Mouse (Mus musculus) embryonic facial prominence, embryonic 11.5 days (tissue): ENCODE measurements at regions not wholly inside any gene's neighbourhood (a gene's known extent, or its start where the extent isn't known, plus 50 kb on each side); places are given as distances from the start of the nearest gene placed in this dataset.
A peak's percentile ranks its signal among the peaks of the same experiment; 100 is the strongest.

Source experiments
- ATAC-seq: fragments of 200-750 bp; cut with Nextera tagmentation; replicated peaks from 2 replicates; pipeline ENCODE4 v1.8.0; 2017; ENCODE audit warnings: low read depth; ENCODE audit not compliant: insufficient number of reproducible peaks, low FRiP score, low TSS enrichment
- DNase-seq: peaks from one replicate; pipeline ENCODE4 v3.0.0-alpha.2; 2015; ENCODE audit warnings: low spot score
- H3K27ac ChIP-seq: fragments of 300-500 bp; sonication (generic); replicated peaks from 2 replicates; pipeline ENCODE4 v1.5.1; 2014; ENCODE audit warnings: mild to moderate bottlenecking, low read depth, low read length, control low read depth
- H3K27me3 ChIP-seq: fragments of 300-500 bp; sonication (generic); 2 replicates; pipeline ENCODE4 v1.6.1; 2014; ENCODE audit warnings: mild to moderate bottlenecking, low read length, moderate library complexity, mixed read lengths; ENCODE audit not compliant: control insufficient read depth, insufficient read depth
- H3K36me3 ChIP-seq: fragments of 300-500 bp; sonication (generic); replicated peaks from 2 replicates; pipeline ENCODE4 v1.6.1; 2014; ENCODE audit warnings: low read depth, mild to moderate bottlenecking, low read length, moderate library complexity, mixed read lengths; ENCODE audit not compliant: control insufficient read depth, insufficient read depth
- H3K4me1 ChIP-seq: fragments of 300-500 bp; sonication (generic); 2 replicates; pipeline ENCODE4 v1.6.1; 2014; ENCODE audit warnings: low read length, mixed read lengths; ENCODE audit not compliant: control insufficient read depth, insufficient read depth
- H3K4me2 ChIP-seq: fragments of 300-500 bp; sonication (generic); 2 replicates; pipeline ENCODE4 v1.6.1; 2014; ENCODE audit warnings: low read depth, mild to moderate bottlenecking, control low read depth, low read length, moderate library complexity
- H3K4me3 ChIP-seq: fragments of 300-500 bp; sonication (generic); 2 replicates; pipeline ENCODE4 v1.5.1; 2014; ENCODE audit warnings: low read depth, low read length, control low read depth
- H3K9ac ChIP-seq: fragments of 300-500 bp; sonication (generic); replicated peaks from 2 replicates; pipeline ENCODE4 v1.6.1; 2014; ENCODE audit warnings: mild to moderate bottlenecking, control low read depth, low read length
- H3K9me3 ChIP-seq: fragments of 300-500 bp; sonication (generic); replicated peaks from 2 replicates; pipeline ENCODE4 v1.6.1; 2016; ENCODE audit warnings: mild to moderate bottlenecking, low read length, inconsistent platforms, mixed read lengths; ENCODE audit not compliant: control insufficient read depth
- WGBS: fragments of 180-500 bp; shearing (Covaris S2); extraction: QIAGEN DNeasy Blood & Tissue Kit; methylation state at CpG from one replicate; pipeline ENCODE4 v1.1.7; 2014; 5-methylcytosine and 5-hydroxymethylcytosine counted together

- no peak overlapping the region for H3K27ac ChIP-seq
- H3K27me3 ChIP-seq = no peaks in the 10 kb centered on the region
- ATAC-seq (no peak), DNase-seq (peak; percentile 35)
- H3K4me3 ChIP-seq = no peak overlapping the region
- no peaks in the 10 kb centered on the region for H3K9me3 ChIP-seq
- H3K4me1 ChIP-seq = no peaks in the 10 kb centered on the region
- H3K4me2 ChIP-seq = 0 out of 2 replicates have a peak overlapping the region, but pooled peaks have one; percentile 24
- WGBS = 53% methylated on average over 13 of the region's 13 CpGs
- no peaks in the 10 kb centered on the region for H3K36me3 ChIP-seq
- H3K9ac ChIP-seq = no peak overlapping the region
Observed at GRCm38 (mm10) chr13:100892647-100893071, 59.4 kb upstream of the Slc30a5 start.

DNA sequence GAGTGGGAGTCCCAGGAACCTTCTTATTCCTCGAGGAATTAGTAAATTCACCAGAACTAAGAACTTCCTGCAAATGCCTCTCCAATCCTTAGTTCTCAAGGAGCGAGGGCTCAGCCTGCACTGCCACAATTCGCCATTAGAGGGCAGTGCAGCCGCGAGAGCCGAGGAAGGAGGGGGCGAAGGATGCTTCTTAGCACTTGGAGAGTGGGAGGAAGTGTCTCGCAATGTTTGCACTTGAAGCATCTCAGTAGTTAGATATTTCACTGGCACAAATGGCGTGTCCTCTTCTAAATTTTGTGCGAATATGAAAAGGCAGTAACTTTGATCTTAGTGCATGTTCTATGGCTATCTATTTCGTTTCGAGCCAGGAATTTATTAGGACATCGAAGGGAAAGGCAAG, 59.0 kb upstream of the Slc30a5 start:
- Histone ChIP-seq H3K27me3 (no peaks in the 10 kb centered on the region), H3K9me3 (no peaks in the 10 kb centered on the region), H3K27ac (no peak overlapping the region), H3K4me3 (no peak overlapping the region), H3K36me3 (no peaks in the 10 kb centered on the region), H3K4me2 (no peak overlapping the region), H3K9ac (no peak overlapping the region), H3K4me1 (no peaks in the 10 kb centered on the region)
- 0 out of 2 replicates have a peak, but pooled peaks have one; percentile 34 for ATAC-seq
- peak; percentile 83 for DNase-seq
- 20% methylated on average over 13 of the region's 13 CpGs for WGBS

- ATAC-seq (no peak), DNase-seq (no peak)
- H3K27me3 ChIP-seq = no peaks in the 10 kb centered on the region
- no peak overlapping the region for H3K9ac ChIP-seq
- no peaks in the 10 kb centered on the region for H3K36me3 ChIP-seq
- H3K4me1 ChIP-seq = no peaks in the 10 kb centered on the region
- 78% methylated on average over 6 of the region's 6 CpGs for whole genome bisulfite sequencing
- no peak overlapping the region for H3K4me2 ChIP-seq
- no peak overlapping the region for H3K27ac ChIP-seq
- H3K4me3 ChIP-seq = no peak overlapping the region
- H3K9me3 ChIP-seq = no peaks in the 10 kb centered on the region
Observed at GRCm38 (mm10) chr13:100890457-100890856, 57.2 kb upstream of the Slc30a5 start.

- WGBS = 79% methylated on average over 5 of the region's 5 CpGs
- no peaks in the 10 kb centered on the region for H3K27me3 ChIP-seq
- H3K9ac ChIP-seq = no peak overlapping the region
- H3K36me3 ChIP-seq = no peaks in the 10 kb centered on the region
- H3K4me2 ChIP-seq = no peak overlapping the region
- DNase-seq (no peak), ATAC-seq (no peak)
- H3K4me3 ChIP-seq = no peak overlapping the region
- no peak overlapping the region for H3K27ac ChIP-seq
- H3K9me3 ChIP-seq = no peaks in the 10 kb centered on the region
- H3K4me1 ChIP-seq = no peaks in the 10 kb centered on the region
Observed at GRCm38 (mm10) chr13:100888481-100888880, 55.3 kb upstream of the Slc30a5 start.

- 86% methylated on average over 8 of the region's 8 CpGs for WGBS
Observed at GRCm38 (mm10) chr13:100883711-100884110, 50.5 kb upstream of the Slc30a5 start.

More at GRCm38 (mm10) chr13:100883711-100884110, 50.5 kb upstream of the Slc30a5 start:
- H3K4me3 ChIP-seq = no peak overlapping the region
- no peak overlapping the region for H3K4me2 ChIP-seq
- ATAC-seq (no peak), DNase-seq (no peak)
- H3K9me3 ChIP-seq = no peaks in the 10 kb centered on the region
- H3K36me3 ChIP-seq = no peaks in the 10 kb centered on the region
- H3K4me1 ChIP-seq = no peaks in the 10 kb centered on the region
- H3K27me3 ChIP-seq = no peaks in the 10 kb centered on the region
- H3K9ac ChIP-seq = no peak overlapping the region
- no peak overlapping the region for H3K27ac ChIP-seq
